Mouse (Mus musculus) C2C12 (cell line): Measurements from ENCODE around the gene Fcer2a.

Experiments used
- CTCF ChIP-seq: IDR thresholded peaks from one replicate; pipeline ENCODE4 v1.5.1; 2011; ENCODE audit not compliant: control insufficient read depth, insufficient read depth, insufficient read length
- MYOG ChIP-seq: IDR thresholded peaks from one replicate; pipeline ENCODE4 v1.6.1; 2011; ENCODE audit not compliant: control insufficient read depth, insufficient read length; ENCODE audit errors: extremely low read depth

DNA sequence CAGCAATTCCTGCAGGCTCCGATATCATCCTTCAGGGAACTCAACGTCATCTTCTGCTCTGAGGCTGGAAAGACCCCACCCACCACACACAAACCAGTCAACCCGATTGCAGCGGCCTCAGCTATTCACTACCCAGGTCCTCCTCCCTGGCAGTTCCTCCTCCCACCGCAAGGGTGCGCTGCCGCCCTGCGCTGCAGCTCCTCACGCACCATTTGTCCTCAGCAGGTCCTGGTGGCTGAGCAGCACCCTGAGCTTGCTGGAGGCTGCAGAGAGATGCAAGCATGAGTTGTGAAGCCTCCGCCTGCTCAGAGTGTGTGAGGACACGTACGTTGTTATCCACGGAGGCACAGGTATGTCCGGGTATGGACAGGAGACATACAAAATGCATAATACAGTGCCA, 24.6 kb upstream of the Fcer2a start:
- TF ChIP-seq CTCF (peak; percentile 76), MYOG (no peak)
